Mouse (Mus musculus): ENCODE measurements around the gene Lmbrd1. TPM values are rescaled to one million over a fixed set of nuclear protein-coding genes. Genes with fewer than 3 reads are reported as not detected.
"Not testable (repeated sequence)": the region's sequence is repeated elsewhere in the genome, so short reads cannot be mapped to it uniquely, and the experiment has no call there.

The Lmbrd1 gene
- total RNA-seq, 2 experiments from 2014 or later, result 36.5 to 39.9 TPM

DNA sequence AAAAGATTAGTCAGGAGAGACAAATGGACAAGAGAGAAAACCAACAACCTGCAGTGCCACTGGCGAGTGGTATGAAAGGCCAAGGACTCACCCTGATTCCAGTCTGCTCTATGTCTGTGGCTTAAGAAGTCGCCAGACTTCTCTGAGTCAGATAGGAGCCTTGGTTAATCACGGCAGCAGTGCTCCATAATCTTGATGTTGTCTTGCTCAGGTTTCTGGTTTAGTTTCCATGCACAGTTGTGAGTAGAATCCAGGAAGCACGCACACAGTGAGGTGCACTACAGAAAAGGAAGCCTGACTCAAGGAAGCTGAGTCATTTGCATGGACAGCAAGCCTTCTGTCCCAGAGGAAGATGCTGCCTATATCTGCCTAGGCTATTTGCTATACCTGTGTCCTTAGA, 37.9 kb downstream of the Lmbrd1 start:
- intact Hi-C loops (cut with DNase I), result loop anchor here (10.0 kb wide), 1 partner anchor 342 kb away; no protein-coding TSS in a partner anchor
- no peak for DNase-seq

DNA sequence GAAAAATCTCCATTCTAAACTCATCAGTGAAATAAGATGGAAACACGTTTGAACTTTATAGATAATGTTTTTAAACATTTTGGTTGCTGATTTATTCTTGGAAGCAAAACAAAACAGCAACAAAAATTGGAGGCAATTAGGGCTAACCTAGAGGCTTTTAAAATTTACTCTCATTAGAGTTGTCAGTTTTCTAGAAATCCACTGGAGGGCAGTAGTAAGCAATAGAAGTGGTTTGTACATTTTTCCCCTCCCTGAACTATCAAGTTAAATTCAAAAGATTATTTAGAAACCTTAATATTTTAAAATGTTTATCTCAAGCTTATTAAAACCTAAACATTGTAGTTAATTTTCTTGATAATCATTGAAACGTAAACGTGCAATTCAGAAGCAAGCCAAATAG, 41.2 kb downstream of the Lmbrd1 start:
- intact Hi-C loops (cut with DNase I), result loop anchor here (2.0 to 10.0 kb wide), 2 partner anchors 41 to 345 kb away; partner anchors contain the start of gene Lmbrd1
- no peak for DNase-seq

GRCm38 (mm10) chr1:24720209-24720608, 41.8 kb downstream of the Lmbrd1 start:
- no peak for DNase-seq

GRCm38 (mm10) chr1:24729784-24730183, 51.4 kb downstream of the Lmbrd1 start:
- no peak for DNase-seq
- intact Hi-C loops (cut with DNase I), result no loop called here

More at GRCm38 (mm10) chr1:24720209-24720608, 41.8 kb downstream of the Lmbrd1 start:
- intact Hi-C loops (cut with DNase I), result no loop called here

DNA sequence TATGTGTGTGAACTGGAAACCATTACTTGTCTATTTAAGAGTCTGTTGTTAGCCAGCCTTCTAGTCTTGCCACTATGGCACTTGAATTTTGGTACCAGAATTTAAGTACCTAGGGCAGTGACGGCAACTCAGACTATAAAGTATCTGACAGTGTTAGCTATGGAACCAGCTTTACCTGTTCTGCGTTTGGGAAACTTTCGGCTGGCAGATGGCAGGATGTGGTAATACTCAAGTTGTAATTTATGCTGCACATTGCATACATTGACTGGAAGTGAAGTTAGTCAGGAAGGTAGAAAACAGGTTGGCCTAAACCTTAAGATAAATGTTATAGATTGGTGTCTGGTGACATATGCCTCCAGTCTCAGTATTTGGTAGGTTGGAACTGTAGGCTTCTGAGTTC, 53.9 kb downstream of the Lmbrd1 start:
- intact Hi-C loops (cut with DNase I), result no loop called here
- no peak for DNase-seq

- intact Hi-C loops (cut with DNase I), result no loop called here
- no peak for DNase-seq
Observed at GRCm38 (mm10) chr1:24734866-24735265, 56.4 kb downstream of the Lmbrd1 start.

DNA sequence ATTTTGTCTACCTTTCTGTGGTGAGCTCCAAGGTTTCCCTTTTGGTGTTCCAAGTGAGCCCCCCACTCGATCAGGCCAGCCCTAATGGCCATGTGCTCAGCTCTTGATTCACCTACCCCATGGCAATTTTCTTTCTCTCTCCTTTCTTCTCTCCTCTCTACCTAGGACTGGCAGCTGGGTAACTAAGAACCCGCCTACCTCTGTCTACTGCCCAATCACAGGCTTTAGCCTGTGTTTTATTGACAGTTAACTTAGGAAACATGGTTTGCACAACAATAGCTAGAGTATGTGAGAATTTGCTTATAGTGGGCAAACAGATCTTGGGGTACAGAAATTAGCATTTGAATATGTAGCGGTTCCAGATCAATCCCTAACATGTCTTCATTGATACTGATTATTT, 62.5 kb downstream of the Lmbrd1 start:
- intact Hi-C loops (cut with DNase I), result no loop called here
- DNase-seq, result no peak

DNA sequence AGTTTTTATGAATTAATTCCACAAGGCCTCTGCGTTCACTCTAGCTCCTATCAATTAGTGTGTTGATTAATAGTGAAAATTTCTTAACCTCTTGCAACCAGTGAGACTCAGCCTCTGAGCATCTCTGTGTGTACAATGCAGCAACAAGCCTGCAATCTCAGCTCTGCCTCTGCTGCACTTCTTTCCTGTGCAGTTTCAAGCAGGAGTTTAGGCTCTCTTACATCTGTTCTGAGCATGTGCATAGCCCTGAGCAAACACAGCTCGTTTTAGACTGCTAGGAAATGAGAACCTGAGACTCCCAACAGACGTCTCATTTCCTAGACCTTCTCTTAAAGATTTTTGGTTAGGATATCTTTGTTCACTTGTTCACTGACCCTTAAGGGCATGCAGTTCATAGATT, 63.1 kb downstream of the Lmbrd1 start:
- intact Hi-C loops (cut with DNase I), result no loop called here
- no peak for DNase-seq

- DNase-seq, result no peak
- intact Hi-C loops (cut with DNase I), result no loop called here
Observed at GRCm38 (mm10) chr1:24743191-24743924, 64.9 kb downstream of the Lmbrd1 start.

DNA sequence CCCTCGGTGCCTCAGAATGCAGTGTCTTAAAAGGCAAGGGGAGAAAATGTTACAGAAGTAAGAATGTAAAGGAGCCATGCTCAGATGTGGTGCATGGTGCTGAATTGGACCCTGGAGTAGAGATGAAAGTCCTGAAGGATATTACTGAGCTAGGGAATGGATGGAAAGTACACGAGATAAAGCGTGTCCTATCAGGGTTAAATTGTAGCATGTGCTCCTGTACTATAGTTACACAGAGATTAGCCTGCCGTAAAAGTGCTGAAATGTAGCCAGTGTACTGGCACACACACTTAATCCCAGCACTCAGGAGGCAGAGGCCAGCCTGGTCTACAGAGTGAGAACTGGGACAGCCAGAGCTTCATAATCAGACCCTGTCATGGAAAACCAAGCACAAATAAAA, 74.3 kb downstream of the Lmbrd1 start:
- DNase-seq, result no peak
- intact Hi-C loops (cut with DNase I), result no loop called here

- intact Hi-C loops (cut with DNase I), result no loop called here
- DNase-seq, result no peak
Observed at GRCm38 (mm10) chr1:24758516-24758915, 80.1 kb downstream of the Lmbrd1 start.

DNA sequence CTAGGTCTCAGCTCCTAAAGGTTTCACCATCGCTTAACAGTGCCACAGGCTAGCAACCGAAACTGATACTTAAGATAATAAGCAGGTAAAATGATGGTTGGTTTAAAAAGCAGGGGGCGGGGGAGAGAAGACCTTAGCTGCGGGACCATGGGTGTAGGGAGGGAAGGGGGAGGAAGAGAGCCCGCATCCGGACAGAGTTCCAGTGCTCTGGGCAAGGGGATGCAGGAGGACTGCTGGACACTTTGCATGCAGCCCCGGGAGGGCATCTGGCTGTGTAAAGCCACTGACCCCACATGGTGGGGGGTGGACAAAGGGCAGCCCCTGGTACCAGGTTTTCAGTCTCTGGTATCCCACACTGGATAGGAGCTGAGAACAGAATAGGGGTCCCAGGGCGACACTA, 88.0 kb downstream of the Lmbrd1 start:
- DNase-seq, result no peak
- intact Hi-C loops (cut with DNase I), result no loop called here

DNA sequence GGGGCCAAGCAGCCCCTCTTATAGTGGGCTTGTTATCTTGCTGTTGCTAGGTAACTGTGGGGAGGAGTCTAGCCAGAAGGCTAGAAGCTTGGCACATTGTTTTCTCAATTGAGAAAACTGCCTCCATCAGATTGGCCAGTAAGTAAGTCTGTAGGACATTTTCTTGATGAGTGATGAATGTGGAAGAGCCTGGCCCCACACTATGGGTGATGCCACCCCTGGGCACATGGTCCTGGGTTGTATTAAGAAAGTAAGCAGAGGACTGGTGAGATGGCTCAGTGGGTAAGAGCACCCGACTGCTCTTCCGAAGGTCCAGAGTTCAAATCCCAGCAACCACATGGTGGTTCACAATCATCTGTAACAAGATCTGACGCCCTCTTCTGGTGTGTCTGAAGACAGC, 88.8 kb downstream of the Lmbrd1 start:
- intact Hi-C loops (cut with DNase I); DNase-seq: not testable (repeated sequence)

DNA sequence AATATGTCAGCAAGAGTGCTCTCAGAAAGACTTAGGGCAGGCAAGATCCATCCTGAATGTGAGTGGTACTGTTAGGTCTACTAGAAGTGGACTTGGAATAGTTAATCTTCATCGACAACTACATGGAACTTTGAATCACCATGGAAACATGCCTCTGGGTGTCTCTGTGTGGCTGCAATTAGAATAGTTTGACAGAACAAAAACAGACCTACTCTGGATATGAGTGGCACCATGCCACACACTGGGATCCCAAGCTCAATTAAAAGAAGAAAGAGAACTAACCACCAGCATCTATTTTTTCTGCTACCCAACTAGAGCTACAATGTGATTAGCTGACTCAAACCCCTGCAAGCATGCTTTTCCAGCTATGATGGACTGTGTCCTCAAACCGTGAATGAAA, 95.2 kb downstream of the Lmbrd1 start:
- intact Hi-C loops (cut with DNase I), result no loop called here
- no peak for DNase-seq

- no peak for DNase-seq
- intact Hi-C loops (cut with DNase I), result no loop called here
Observed at GRCm38 (mm10) chr1:24776576-24776975, 98.1 kb downstream of the Lmbrd1 start.

- DNase-seq, result no peak
- intact Hi-C loops (cut with DNase I), result no loop called here
Observed at GRCm38 (mm10) chr1:24793168-24793567, 114.7 kb downstream of the Lmbrd1 start.

DNA sequence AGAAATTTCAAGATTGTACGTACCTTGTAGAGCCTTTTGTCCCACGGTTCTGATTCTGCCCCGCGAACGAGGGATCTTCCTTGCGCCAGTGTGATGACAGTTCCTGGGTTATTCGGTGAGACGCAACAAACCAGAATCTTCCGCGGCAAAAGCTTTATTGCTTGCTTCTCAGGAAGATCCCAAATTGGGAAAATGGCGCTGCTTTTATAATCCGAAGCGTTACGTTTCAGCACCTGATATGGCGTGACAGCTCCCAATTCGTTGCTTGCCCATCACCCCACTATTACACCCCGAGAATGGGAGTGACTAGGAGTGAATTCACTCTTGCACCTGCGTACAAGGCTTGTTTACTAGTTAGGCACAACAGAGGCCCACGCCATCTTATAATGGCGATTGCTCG, 129.5 kb downstream of the Lmbrd1 start:
- DNase-seq; intact Hi-C loops (cut with DNase I): not testable (repeated sequence)

Other genes starting within 250 kb of the Lmbrd1 start
- gene Col19a1, start 91.2 kb upstream of the Lmbrd1 start, total RNA-seq (2021), result under 1 TPM; 0.05 to 0.07 TPM